Mouse (Mus musculus) hindbrain, embryonic 16.5 days (tissue): Measurements from ENCODE around the gene Amd1. TPM values are rescaled to one million over a fixed set of nuclear protein-coding genes. Genes with fewer than 3 reads are reported as not detected.
A peak's percentile ranks its signal among the peaks of the same experiment; 100 is the strongest.

Experiments
- ATAC-seq: fragments of 200-750 bp; cut with Nextera tagmentation; 2 replicates; pipeline ENCODE4 v1.8.0; 2017; ENCODE audit warnings: moderate TSS enrichment, moderate library complexity
- H3K27ac ChIP-seq: fragments of 300-500 bp; sonication (generic); 2 replicates; pipeline ENCODE4 v1.5.1; 2014; ENCODE audit warnings: low read depth, mild to moderate bottlenecking, control low read depth, low read length, moderate library complexity
- H3K27me3 ChIP-seq: fragments of 300-500 bp; sonication (generic); replicated peaks from 2 replicates; pipeline ENCODE4 v1.6.1; 2014; ENCODE audit warnings: low read length; ENCODE audit not compliant: control insufficient read depth, insufficient read depth
- H3K36me3 ChIP-seq: fragments of 300-500 bp; sonication (generic); 2 replicates; pipeline ENCODE4 v1.6.1; 2014; ENCODE audit warnings: mild to moderate bottlenecking, low read length, moderate library complexity, mixed read lengths; ENCODE audit not compliant: control insufficient read depth, insufficient read depth
- H3K4me1 ChIP-seq: fragments of 300-500 bp; sonication (generic); 2 replicates; pipeline ENCODE4 v1.6.1; 2014; ENCODE audit warnings: low read depth, low read length; ENCODE audit not compliant: control insufficient read depth, insufficient read depth
- H3K4me2 ChIP-seq: fragments of 300-500 bp; sonication (generic); 2 replicates; pipeline ENCODE4 v1.6.1; 2014; ENCODE audit warnings: mild to moderate bottlenecking, low read length, control low read depth, moderate library complexity
- H3K4me3 ChIP-seq: fragments of 300-500 bp; sonication (generic); 2 replicates; pipeline ENCODE4 v1.5.1; 2014; ENCODE audit warnings: mild to moderate bottlenecking, low read length, control low read depth, moderate library complexity
- H3K9ac ChIP-seq: fragments of 300-500 bp; sonication (generic); 2 replicates; pipeline ENCODE4 v1.6.1; 2014; ENCODE audit warnings: low read depth, mild to moderate bottlenecking, control low read depth, low read length, moderate library complexity
- H3K9me3 ChIP-seq: fragments of 300-500 bp; sonication (generic); 2 replicates; pipeline ENCODE4 v1.6.1; 2014; ENCODE audit warnings: mild to moderate bottlenecking, low read length, moderate library complexity; ENCODE audit not compliant: control insufficient read depth
- WGBS: fragments of 180-500 bp; shearing (Covaris S2); extraction: QIAGEN DNeasy Blood & Tissue Kit; methylation state at CpG from one replicate; pipeline ENCODE4 v1.1.7; 2014; 5-methylcytosine and 5-hydroxymethylcytosine counted together
- polyA plus RNA-seq: library from polyadenylated mRNA; unstranded; fragments of >200 nt; fragmentation: Nextera tagmentation; extraction: Ambion mirVana; gene quantifications from 2 replicates; pipeline ENCODE4 v1.2.1, GENCODE M21; 2015

Gene Amd1
- polyA plus RNA-seq, 1 experiment from 2014 or later, result 35.5 TPM

GRCm38 (mm10) chr10:40284179-40284831 is 17.7 kb downstream of the Amd1 start:
- H3K27ac ChIP-seq, result no peak overlapping the region
- H3K27me3 ChIP-seq, result no peaks in the 10 kb centered on the region
- 0 out of 2 replicates have a peak, but pooled peaks cover 3% of the 10 kb centered on the region for H3K36me3 ChIP-seq
- ATAC-seq, result peak; percentile 37
- WGBS, result 66% methylated on average over 10 of the region's 10 CpGs
- no peak overlapping the region for H3K4me2 ChIP-seq
- no peak overlapping the region for H3K4me3 ChIP-seq
- H3K9ac ChIP-seq, result no peak overlapping the region
- 0 out of 2 replicates have a peak, but pooled peaks cover 2% of the 10 kb centered on the region for H3K9me3 ChIP-seq
- no peaks in the 10 kb centered on the region for H3K4me1 ChIP-seq

- H3K9me3 ChIP-seq, result 0 out of 2 replicates have a peak, but pooled peaks cover 2% of the 10 kb centered on the region
- no peaks in the 10 kb centered on the region for H3K4me1 ChIP-seq
- WGBS, result 89% methylated on average over 9 of the region's 9 CpGs
These were observed 18.4 kb downstream of the Amd1 start for GRCm38 (mm10) chr10:40283636-40284035.

GRCm38 (mm10) chr10:40281565-40281964 is 20.4 kb downstream of the Amd1 start:
- Histone ChIP-seq H3K9me3 (0 out of 2 replicates have a peak, but pooled peaks cover 2% of the 10 kb centered on the region), H3K4me2 (no peak overlapping the region), H3K36me3 (0 out of 2 replicates have a peak, but pooled peaks cover 3% of the 10 kb centered on the region), H3K4me1 (no peaks in the 10 kb centered on the region), H3K27me3 (no peaks in the 10 kb centered on the region), H3K9ac (no peak overlapping the region), H3K27ac (no peak overlapping the region), H3K4me3 (no peak overlapping the region)
- no peak for ATAC-seq
- WGBS, result 94% methylated on average over 2 of the region's 2 CpGs

More at GRCm38 (mm10) chr10:40283636-40284035, 18.4 kb downstream of the Amd1 start:
- H3K4me2 ChIP-seq, result no peak overlapping the region
- H3K36me3 ChIP-seq, result 0 out of 2 replicates have a peak, but pooled peaks cover 3% of the 10 kb centered on the region
- no peak overlapping the region for H3K9ac ChIP-seq
- no peaks in the 10 kb centered on the region for H3K27me3 ChIP-seq
- no peak overlapping the region for H3K27ac ChIP-seq
- ATAC-seq, result no peak
- H3K4me3 ChIP-seq, result no peak overlapping the region

- Histone ChIP-seq H3K4me1 (no peaks in the 10 kb centered on the region), H3K9ac (no peak overlapping the region), H3K4me2 (no peak overlapping the region), H3K9me3 (0 out of 2 replicates have a peak, but pooled peaks cover 2% of the 10 kb centered on the region), H3K27me3 (no peaks in the 10 kb centered on the region), H3K4me3 (no peak overlapping the region), H3K27ac (no peak overlapping the region), H3K36me3 (no peaks in the 10 kb centered on the region)
- WGBS, result 71% methylated on average over 5 of the region's 5 CpGs
- no peak for ATAC-seq
These were observed 23.7 kb downstream of the Amd1 start for GRCm38 (mm10) chr10:40278317-40278716.

GRCm38 (mm10) chr10:40275991-40276390 is 26.0 kb downstream of the Amd1 start:
- Histone ChIP-seq H3K9ac (no peak overlapping the region), H3K4me2 (no peak overlapping the region), H3K27ac (no peak overlapping the region), H3K36me3 (no peaks in the 10 kb centered on the region), H3K27me3 (no peaks in the 10 kb centered on the region), H3K4me3 (no peak overlapping the region), H3K4me1 (no peaks in the 10 kb centered on the region), H3K9me3 (no peaks in the 10 kb centered on the region)
- WGBS, result 70% methylated on average over 7 of the region's 7 CpGs
- ATAC-seq, result no peak

- Histone ChIP-seq H3K4me2 (no peak overlapping the region), H3K36me3 (no peaks in the 10 kb centered on the region), H3K4me3 (no peak overlapping the region), H3K27ac (no peak overlapping the region), H3K9me3 (no peaks in the 10 kb centered on the region), H3K9ac (no peak overlapping the region), H3K27me3 (no peaks in the 10 kb centered on the region), H3K4me1 (no peaks in the 10 kb centered on the region)
- 88% methylated on average over 5 of the region's 5 CpGs for whole genome bisulfite sequencing
- ATAC-seq, result no peak
These were observed 28.0 kb downstream of the Amd1 start for GRCm38 (mm10) chr10:40273938-40274337.

GRCm38 (mm10) chr10:40271216-40271615 is 30.8 kb downstream of the Amd1 start:
- Histone ChIP-seq H3K4me2 (no peak overlapping the region), H3K9ac (no peak overlapping the region), H3K9me3 (no peaks in the 10 kb centered on the region), H3K27ac (no peak overlapping the region), H3K27me3 (no peaks in the 10 kb centered on the region), H3K4me1 (no peaks in the 10 kb centered on the region), H3K36me3 (no peaks in the 10 kb centered on the region), H3K4me3 (no peak overlapping the region)
- no peak for ATAC-seq
- WGBS, result 90% methylated on average over 3 of the region's 3 CpGs

GRCm38 (mm10) chr10:40264920-40265319 is 37.1 kb downstream of the Amd1 start:
- H3K4me1 ChIP-seq, result no peaks in the 10 kb centered on the region
- WGBS, result 89% methylated on average over 3 of the region's 3 CpGs
- H3K9ac ChIP-seq, result no peak overlapping the region
- no peaks in the 10 kb centered on the region for H3K27me3 ChIP-seq
- no peaks in the 10 kb centered on the region for H3K9me3 ChIP-seq
- no peaks in the 10 kb centered on the region for H3K36me3 ChIP-seq
- ATAC-seq, result no peak
- H3K4me3 ChIP-seq, result no peak overlapping the region
- H3K4me2 ChIP-seq, result no peak overlapping the region
- H3K27ac ChIP-seq, result no peak overlapping the region

GRCm38 (mm10) chr10:40263691-40264090 is 38.3 kb downstream of the Amd1 start:
- no peak overlapping the region for H3K4me2 ChIP-seq
- H3K9ac ChIP-seq, result no peak overlapping the region
- no peaks in the 10 kb centered on the region for H3K9me3 ChIP-seq
- WGBS, result 79% methylated on average over 4 of the region's 4 CpGs
- H3K36me3 ChIP-seq, result no peaks in the 10 kb centered on the region
- no peak for ATAC-seq
- H3K27ac ChIP-seq, result no peak overlapping the region
- no peaks in the 10 kb centered on the region for H3K27me3 ChIP-seq
- H3K4me1 ChIP-seq, result no peaks in the 10 kb centered on the region
- no peak overlapping the region for H3K4me3 ChIP-seq
